Mouse (Mus musculus) embryonic facial prominence, embryonic 14.5 days (tissue): ENCODE data around the gene Rnf187. TPM values are rescaled to one million over a fixed set of nuclear protein-coding genes. Genes with fewer than 3 reads are reported as not detected.
A peak's percentile ranks its signal among the peaks of the same experiment; 100 is the strongest.
"Not testable (repeated sequence)": the region's sequence is repeated elsewhere in the genome, so short reads cannot be mapped to it uniquely, and the experiment has no call there.

Experiments used
- ATAC-seq: fragments of 200-750 bp; cut with Nextera tagmentation; 2 replicates; pipeline ENCODE4 v1.8.0; 2017; ENCODE audit warnings: low read depth, moderate number of reproducible peaks, moderate TSS enrichment
- DNase-seq: peaks from one replicate; pipeline ENCODE4 v3.0.0-alpha.2; 2015; ENCODE audit warnings: low spot score
- H3K27ac ChIP-seq: fragments of 300-500 bp; sonication (generic); replicated peaks from 2 replicates; pipeline ENCODE4 v1.5.1; 2014; ENCODE audit warnings: low read depth, mild to moderate bottlenecking, low read length, moderate library complexity
- H3K27me3 ChIP-seq: fragments of 300-500 bp; sonication (generic); replicated peaks from 2 replicates; pipeline ENCODE4 v1.6.1; 2014; ENCODE audit warnings: low read length; ENCODE audit not compliant: control insufficient read depth, insufficient read depth
- H3K36me3 ChIP-seq: fragments of 300-500 bp; sonication (generic); 2 replicates; pipeline ENCODE4 v1.6.1; 2014; ENCODE audit warnings: low read length, mixed read lengths; ENCODE audit not compliant: control insufficient read depth, insufficient read depth
- H3K4me1 ChIP-seq: fragments of 300-500 bp; sonication (generic); 2 replicates; pipeline ENCODE4 v1.6.1; 2014; ENCODE audit warnings: antibody characterized with exemption, low read length; ENCODE audit not compliant: control insufficient read depth, insufficient read depth
- H3K4me2 ChIP-seq: fragments of 300-500 bp; sonication (generic); 2 replicates; pipeline ENCODE4 v1.6.1; 2014; ENCODE audit warnings: low read depth, mild to moderate bottlenecking, low read length, moderate library complexity, mixed read lengths
- H3K4me3 ChIP-seq: fragments of 300-500 bp; sonication (generic); 2 replicates; pipeline ENCODE4 v1.5.1; 2014; ENCODE audit warnings: low read depth, mild to moderate bottlenecking, low read length
- H3K9ac ChIP-seq: fragments of 300-500 bp; sonication (generic); 2 replicates; pipeline ENCODE4 v1.6.1; 2014; ENCODE audit warnings: low read depth, mild to moderate bottlenecking, low read length, moderate library complexity, mixed read lengths
- H3K9me3 ChIP-seq: fragments of 300-500 bp; sonication (generic); 2 replicates; pipeline ENCODE4 v1.6.1; 2016; ENCODE audit warnings: low read length; ENCODE audit not compliant: control insufficient read depth
- WGBS: fragments of 180-500 bp; shearing (Covaris S2); extraction: QIAGEN DNeasy Blood & Tissue Kit; methylation state at CpG from one replicate; pipeline ENCODE4 v1.1.7; 2014; 5-methylcytosine and 5-hydroxymethylcytosine counted together
- polyA plus RNA-seq: library from polyadenylated mRNA; unstranded; fragments of >200 nt; fragmentation: Nextera tagmentation; extraction: Ambion mirVana; gene quantifications from 2 replicates; pipeline ENCODE4 v1.2.1, GENCODE M21; 2014

Rnf187 gene
- polyA plus RNA-seq, 1 experiment from 2014 or later: 256 TPM

DNA sequence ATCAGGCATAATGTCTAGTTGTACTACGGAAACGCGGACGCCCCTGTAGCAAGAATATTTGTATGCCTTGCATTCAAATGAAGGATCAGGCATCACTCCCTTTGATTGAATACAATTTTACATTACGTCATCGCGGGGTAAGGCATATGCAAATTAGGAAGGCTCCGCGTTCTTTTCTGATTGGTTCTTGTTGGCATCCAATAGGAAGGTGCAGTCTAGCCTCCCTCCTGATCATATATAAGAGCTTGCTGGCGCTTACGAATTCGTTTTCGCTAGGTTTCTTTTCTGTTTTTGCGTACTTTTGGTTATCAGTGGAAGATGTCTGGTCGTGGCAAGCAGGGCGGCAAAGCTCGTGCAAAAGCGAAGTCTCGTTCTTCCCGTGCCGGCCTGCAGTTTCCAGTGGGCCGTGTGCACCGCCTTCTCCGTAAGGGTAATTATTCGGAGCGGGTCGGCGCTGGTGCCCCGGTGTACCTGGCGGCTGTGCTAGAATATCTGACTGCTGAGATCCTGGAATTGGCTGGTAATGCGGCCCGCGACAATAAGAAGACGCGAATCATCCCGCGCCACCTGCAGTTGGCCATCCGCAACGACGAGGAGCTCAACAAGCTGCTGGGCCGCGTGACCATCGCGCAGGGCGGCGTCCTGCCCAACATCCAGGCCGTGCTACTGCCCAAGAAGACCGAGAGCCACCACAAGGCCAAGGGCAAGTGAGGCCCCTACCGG is 15.9 kb upstream of the Rnf187 start, which contains the start of the genes Hist3h2a and Trim17:
TSS of gene Hist3h2a (plus strand) at position 266 of the 723 bp plus-strand sequence.
TSS of gene Trim17 (plus strand) at position 266 of the 723 bp plus-strand sequence.
- DNase-seq (peak; percentile 100), ATAC-seq (peak; percentile 90)
- peak within 1 kb of the TSS; percentile 96 for H3K4me2 ChIP-seq
- under 1% methylated on average over 47 of the region's 49 CpGs for WGBS
- peak within 1 kb of the TSS; percentile 79 for H3K4me3 ChIP-seq
- peak within 1 kb of the TSS; percentile 97 for H3K27ac ChIP-seq
- peaks cover 12% of the 10 kb centered on the region for H3K27me3 ChIP-seq
- peaks cover 27% of the 10 kb centered on the region for H3K4me1 ChIP-seq
- peak within 1 kb of the TSS; percentile 94 for H3K9ac ChIP-seq
- no peaks in the 10 kb centered on the region for H3K9me3 ChIP-seq
- H3K36me3 ChIP-seq: 0 out of 2 replicates have a peak, but pooled peaks cover 11% of the 10 kb centered on the region

GRCm38 (mm10) chr11:58954170-58954419 is 15.4 kb upstream of the Rnf187 start:
- 0% methylated on average over 11 of the region's 17 CpGs for WGBS
- Histone ChIP-seq H3K9ac (peak overlapping the region; percentile 80), H3K4me3 (peak overlapping the region; percentile 79)

GRCm38 (mm10) chr11:58953351-58954169 is 14.8 kb upstream of the Rnf187 start:
- Histone ChIP-seq H3K4me3 (peak overlapping the region; percentile 79), H3K4me2 (peak overlapping the region; percentile 96), H3K27me3 (peaks cover 12% of the 10 kb centered on the region), H3K27ac (peak overlapping the region; percentile 94), H3K36me3 (0 out of 2 replicates have a peak, but pooled peaks cover 11% of the 10 kb centered on the region), H3K9ac (peak overlapping the region; percentile 80), H3K9me3 (no peaks in the 10 kb centered on the region), H3K4me1 (peaks cover 22% of the 10 kb centered on the region)
- peak; percentile 3; the same call in 1 of the 2 replicates for ATAC-seq
- 1% methylated on average over 32 of the region's 33 CpGs for WGBS
- peak; percentile 78 for DNase-seq

More at GRCm38 (mm10) chr11:58954170-58954419, 15.4 kb upstream of the Rnf187 start:
- DNase-seq, H3K9me3 ChIP-seq: not testable (repeated sequence)
- H3K36me3 ChIP-seq: 0 out of 2 replicates have a peak, but pooled peaks cover 11% of the 10 kb centered on the region
- H3K4me2 ChIP-seq: peak overlapping the region; percentile 96
- H3K27me3 ChIP-seq: peaks cover 12% of the 10 kb centered on the region
- peak; percentile 9 for ATAC-seq
- H3K27ac ChIP-seq: peak overlapping the region; percentile 94
- peaks cover 23% of the 10 kb centered on the region for H3K4me1 ChIP-seq

- H3K9ac ChIP-seq: no peak overlapping the region
- no peak overlapping the region for H3K4me3 ChIP-seq
- no peaks in the 10 kb centered on the region for H3K9me3 ChIP-seq
- no peak overlapping the region; the same call in 1 of the 2 replicates for H3K27ac ChIP-seq
- peaks cover 12% of the 10 kb centered on the region for H3K27me3 ChIP-seq
- peak; percentile 38 for DNase-seq
- H3K4me2 ChIP-seq: no peak overlapping the region; the same call in 1 of the 2 replicates
- 66% methylated on average over 5 of the region's 5 CpGs for WGBS
- H3K4me1 ChIP-seq: peaks cover 9% of the 10 kb centered on the region
- H3K36me3 ChIP-seq: no peaks in the 10 kb centered on the region
- ATAC-seq: no peak
These were observed 12.5 kb upstream of the Rnf187 start for GRCm38 (mm10) chr11:58951210-58951609.

- DNase-seq (peak; percentile 89), ATAC-seq (peak; percentile 45; the same call in 1 of the 2 replicates)
- H3K27ac ChIP-seq: peak overlapping the region; percentile 87
- H3K27me3 ChIP-seq: peaks cover 12% of the 10 kb centered on the region
- peak overlapping the region; percentile 73 for H3K4me2 ChIP-seq
- H3K36me3 ChIP-seq: no peaks in the 10 kb centered on the region
- H3K4me1 ChIP-seq: peaks cover 8% of the 10 kb centered on the region
- H3K4me3 ChIP-seq: peak overlapping the region; percentile 47
- no peaks in the 10 kb centered on the region for H3K9me3 ChIP-seq
- 5% methylated on average over 20 of the region's 20 CpGs for WGBS
- peak overlapping the region; percentile 70 for H3K9ac ChIP-seq
These were observed 11.0 kb upstream of the Rnf187 start for GRCm38 (mm10) chr11:58949480-58950431.

DNA sequence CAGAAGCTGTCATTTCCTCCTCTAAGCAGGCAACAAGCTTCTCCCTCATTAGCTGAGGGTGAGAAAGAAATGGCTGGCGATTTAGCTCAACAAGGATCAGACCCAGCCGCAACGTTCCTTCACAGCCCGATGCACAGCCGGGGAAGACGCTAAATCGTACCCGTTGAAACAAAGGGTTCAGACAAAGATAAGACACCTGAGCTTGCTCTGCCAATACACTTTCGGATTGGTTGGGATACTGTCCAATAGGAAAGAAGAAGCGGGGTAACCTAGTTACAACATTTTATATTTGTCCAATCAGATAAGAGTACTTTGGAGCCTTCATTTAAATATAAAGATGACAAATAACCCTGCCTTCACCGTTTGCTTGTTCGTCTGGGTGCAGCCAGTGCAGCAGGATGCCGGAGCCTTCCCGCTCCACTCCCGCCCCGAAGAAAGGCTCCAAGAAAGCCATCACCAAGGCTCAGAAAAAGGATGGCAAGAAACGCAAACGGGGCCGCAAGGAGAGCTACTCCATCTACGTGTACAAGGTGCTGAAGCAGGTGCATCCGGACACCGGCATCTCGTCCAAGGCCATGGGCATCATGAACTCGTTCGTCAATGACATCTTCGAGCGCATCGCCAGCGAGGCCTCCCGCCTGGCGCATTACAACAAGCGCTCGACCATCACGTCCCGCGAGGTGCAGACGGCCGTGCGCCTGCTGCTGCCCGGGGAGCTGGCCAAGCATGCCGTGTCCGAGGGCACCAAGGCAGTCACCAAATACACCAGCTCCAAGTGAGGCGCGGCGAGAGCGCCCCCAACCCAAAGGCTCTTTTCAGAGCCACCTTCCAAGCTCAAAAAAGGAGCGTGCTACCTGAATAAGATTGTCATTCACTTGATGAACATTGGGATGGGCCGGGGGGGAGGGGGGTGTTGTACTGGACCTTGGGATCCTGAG is 10.1 kb upstream of the Rnf187 start, which contains the start of gene Hist3h2ba:
TSS of gene Hist3h2ba (plus strand) at position 379 of the 938 bp plus-strand sequence.
- ATAC-seq (peak; percentile 92), DNase-seq (peak; percentile 97)
- 1% methylated on average over 37 of the region's 48 CpGs for WGBS
- no peaks in the 10 kb centered on the region for H3K9me3 ChIP-seq
- H3K27me3 ChIP-seq: peaks cover 12% of the 10 kb centered on the region
- peaks cover 8% of the 10 kb centered on the region for H3K4me1 ChIP-seq
- H3K9ac ChIP-seq: peak within 1 kb of the TSS; percentile 70
- peak within 1 kb of the TSS; percentile 73 for H3K4me2 ChIP-seq
- no peaks in the 10 kb centered on the region for H3K36me3 ChIP-seq
- peak within 1 kb of the TSS; percentile 47 for H3K4me3 ChIP-seq
- H3K27ac ChIP-seq: peak within 1 kb of the TSS; percentile 87

GRCm38 (mm10) chr11:58947798-58948528 is 9.2 kb upstream of the Rnf187 start:
- peak; percentile 71 for DNase-seq
- ATAC-seq: peak; percentile 44
- peak overlapping the region; percentile 73 for H3K4me2 ChIP-seq
- peaks cover 5% of the 10 kb centered on the region for H3K4me1 ChIP-seq
- 13% methylated on average over 23 of the region's 23 CpGs for WGBS
- H3K9ac ChIP-seq: peak overlapping the region; percentile 65
- H3K4me3 ChIP-seq: peak overlapping the region; percentile 47
- H3K27ac ChIP-seq: peak overlapping the region; percentile 87
- H3K27me3 ChIP-seq: peaks cover 12% of the 10 kb centered on the region
- H3K36me3 ChIP-seq: no peaks in the 10 kb centered on the region
- no peaks in the 10 kb centered on the region for H3K9me3 ChIP-seq
